Mouse (Mus musculus): ENCODE results near the gene Lrrc41.

- TF ChIP-seq CTCF (IDR thresholded peaks at IDR 0.05; ENCODE audit: control insufficient read depth, insufficient read depth, insufficient replicate concordance, low read depth, low read length): no peak
- no peak for TF ChIP-seq POLR2A (IDR thresholded peaks at IDR 0.05; ENCODE audit: control insufficient read depth, low read depth, low read length)
These were observed 21.2 kb downstream of the Lrrc41 start for GRCm38 (mm10) chr4:116096291-116096690.

All from testis, adult 2 months (tissue).